Mouse (Mus musculus) c-Kit-positive CD71-positive TER-119-negative erythroid progenitor cells, embryonic 14.5 days (primary cell): ENCODE data around the gene Gtf3c2.
"Not testable (repeated sequence)": the region's sequence is repeated elsewhere in the genome, so short reads cannot be mapped to it uniquely, and the experiment has no call there.

Experiments
- DNase-seq: peaks from one replicate; pipeline ENCODE4 v3.0.0-alpha.2; 2013; ENCODE audit warnings: low read depth

The Gtf3c2 gene

GRCm38 (mm10) chr5:31179766-31180630 is at the start of gene Gtf3c2, which contains the start of gene Gm29609:
Gene Gtf3c2, minus strand, starts transcription at chr5:31180144.
Gene Gm29609, minus strand, starts transcription at chr5:31179911.
- peak; percentile 92 for DNase-seq

- DNase-seq: no peak
These were observed 46.7 kb upstream of the Gtf3c2 start for GRCm38 (mm10) chr5:31226641-31227040.

GRCm38 (mm10) chr5:31222696-31223095 is 42.8 kb upstream of the Gtf3c2 start:
- DNase-seq: no peak

- DNase-seq: peak; percentile 63
These were observed 41.5 kb upstream of the Gtf3c2 start for GRCm38 (mm10) chr5:31221304-31221945.

- peak; percentile 93 for DNase-seq
These were observed 40.7 kb upstream of the Gtf3c2 start, which contains the start of gene Ppm1g for GRCm38 (mm10) chr5:31220448-31221303. Gene Ppm1g, minus strand, starts transcription at chr5:31220687.

GRCm38 (mm10) chr5:31219911-31220447 is 40.0 kb upstream of the Gtf3c2 start:
- DNase-seq: no peak

GRCm38 (mm10) chr5:31219474-31219873 is 39.5 kb upstream of the Gtf3c2 start:
- no peak for DNase-seq

GRCm38 (mm10) chr5:31219070-31219469 is 39.1 kb upstream of the Gtf3c2 start:
- peak; percentile 80 for DNase-seq

GRCm38 (mm10) chr5:31218294-31218693 is 38.4 kb upstream of the Gtf3c2 start:
- peak; percentile 75 for DNase-seq

GRCm38 (mm10) chr5:31216554-31216953 is 36.6 kb upstream of the Gtf3c2 start:
- DNase-seq: not testable (repeated sequence)

GRCm38 (mm10) chr5:31204421-31204820 is 24.5 kb upstream of the Gtf3c2 start:
- DNase-seq: no peak

- no peak for DNase-seq
These were observed 23.9 kb upstream of the Gtf3c2 start for GRCm38 (mm10) chr5:31203866-31204265.

- DNase-seq: no peak
These were observed 23.0 kb upstream of the Gtf3c2 start for GRCm38 (mm10) chr5:31202933-31203332.

- DNase-seq: peak; percentile 94
These were observed 22.0 kb upstream of the Gtf3c2 start, which contains the start of gene Zfp513 for GRCm38 (mm10) chr5:31201742-31202590. Gene Zfp513, minus strand, starts transcription at chr5:31202303.

- DNase-seq: no peak
These were observed 21.2 kb upstream of the Gtf3c2 start for GRCm38 (mm10) chr5:31201042-31201741.

- no peak for DNase-seq
These were observed 20.4 kb upstream of the Gtf3c2 start for GRCm38 (mm10) chr5:31200327-31200768.

- no peak for DNase-seq
These were observed 19.9 kb upstream of the Gtf3c2 start for GRCm38 (mm10) chr5:31199893-31200292.

GRCm38 (mm10) chr5:31199321-31199892 is 19.5 kb upstream of the Gtf3c2 start:
- DNase-seq: no peak

GRCm38 (mm10) chr5:31198616-31199320 is 18.8 kb upstream of the Gtf3c2 start:
- DNase-seq: no peak
